Mouse (Mus musculus) erythroblast, embryonic 14.5 days (primary cell): ENCODE measurements around the gene Cd34. TPM values are rescaled to one million over a fixed set of nuclear protein-coding genes. Genes with fewer than 3 reads are reported as not detected.

Source experiments
- H3K27me3 ChIP-seq: 2 replicates; pipeline ENCODE4 v1.6.1; 2012; ENCODE audit warnings: inconsistent platforms; ENCODE audit not compliant: control insufficient read depth
- H3K36me3 ChIP-seq: 2 replicates; pipeline ENCODE4 v1.6.1; 2012; ENCODE audit warnings: mild to moderate bottlenecking, inconsistent platforms; ENCODE audit not compliant: control insufficient read depth
- H3K4me1 ChIP-seq: 2 replicates; pipeline ENCODE4 v1.6.1; 2012; ENCODE audit warnings: inconsistent platforms; ENCODE audit not compliant: control insufficient read depth
- H3K4me3 ChIP-seq: replicated peaks from 2 replicates; pipeline ENCODE3; 2012; ENCODE audit warnings: moderate library complexity, mild to moderate bottlenecking, inconsistent platforms
- H3K9me3 ChIP-seq: 2 replicates; pipeline ENCODE4 v1.6.1; 2012; ENCODE audit warnings: low read length, inconsistent platforms, mixed read lengths; ENCODE audit not compliant: control insufficient read depth
- GATA1 ChIP-seq: IDR thresholded peaks from 2 replicates; pipeline ENCODE4 v1.6.1; 2012; ENCODE audit warnings: low read length, inconsistent platforms, mixed read lengths
- TAL1 ChIP-seq: IDR thresholded peaks from 3 replicates; pipeline ENCODE4 v1.6.1; 2012; ENCODE audit warnings: low read length, inconsistent platforms, mixed read lengths
- polyA plus RNA-seq: library from polyadenylated mRNA; stranded (reverse); fragments of >175 nt; gene quantifications from 2 replicates; pipeline ENCODE4 v1.2.3, GENCODE M21; 2012

The Cd34 gene
- polyA plus RNA-seq, 1 experiment = 0.05 TPM

DNA sequence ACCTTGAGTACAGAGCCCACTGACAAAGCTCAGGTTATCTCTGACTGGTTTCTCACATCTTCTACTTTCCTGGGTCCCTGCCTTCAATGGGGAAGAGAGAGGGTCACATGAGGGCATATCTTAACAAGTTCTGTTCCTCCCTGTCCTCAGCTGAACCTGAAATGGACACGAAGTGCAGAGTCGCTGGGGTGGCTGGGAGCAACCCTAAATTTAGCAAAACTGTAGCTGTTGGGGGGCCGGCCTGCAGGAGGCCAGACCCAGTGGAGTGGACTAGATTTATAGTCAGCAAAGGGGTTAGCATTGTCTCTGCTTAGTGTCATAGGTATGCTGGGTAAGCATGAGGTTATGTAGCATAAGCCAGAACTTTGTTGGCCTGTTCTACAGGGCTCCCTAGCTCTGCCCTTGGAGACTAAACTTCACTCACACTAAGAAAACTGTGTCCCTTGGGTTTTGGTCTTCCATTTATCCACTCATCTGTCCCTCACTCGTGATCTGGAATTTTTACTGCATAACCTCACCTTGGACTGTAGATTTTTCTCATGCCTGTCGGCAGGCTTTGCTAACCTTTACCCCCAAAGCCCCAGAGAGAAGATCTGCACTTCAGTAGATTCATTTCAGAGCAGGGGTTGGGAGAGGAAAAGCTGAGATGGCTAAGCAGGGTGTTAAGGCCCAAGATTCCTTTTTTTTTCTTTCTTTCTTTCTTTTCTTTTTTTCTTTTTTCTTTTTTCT, 54.1 kb downstream of the Cd34 start:
- H3K4me1 ChIP-seq = peaks cover 16% of the 10 kb centered on the region
- no peak overlapping the region for H3K4me3 ChIP-seq
- H3K36me3 ChIP-seq = no peaks in the 10 kb centered on the region
- no peaks in the 10 kb centered on the region for H3K27me3 ChIP-seq
- no peaks in the 10 kb centered on the region for H3K9me3 ChIP-seq
- TF ChIP-seq TAL1 (no peak), GATA1 (no peak)

DNA sequence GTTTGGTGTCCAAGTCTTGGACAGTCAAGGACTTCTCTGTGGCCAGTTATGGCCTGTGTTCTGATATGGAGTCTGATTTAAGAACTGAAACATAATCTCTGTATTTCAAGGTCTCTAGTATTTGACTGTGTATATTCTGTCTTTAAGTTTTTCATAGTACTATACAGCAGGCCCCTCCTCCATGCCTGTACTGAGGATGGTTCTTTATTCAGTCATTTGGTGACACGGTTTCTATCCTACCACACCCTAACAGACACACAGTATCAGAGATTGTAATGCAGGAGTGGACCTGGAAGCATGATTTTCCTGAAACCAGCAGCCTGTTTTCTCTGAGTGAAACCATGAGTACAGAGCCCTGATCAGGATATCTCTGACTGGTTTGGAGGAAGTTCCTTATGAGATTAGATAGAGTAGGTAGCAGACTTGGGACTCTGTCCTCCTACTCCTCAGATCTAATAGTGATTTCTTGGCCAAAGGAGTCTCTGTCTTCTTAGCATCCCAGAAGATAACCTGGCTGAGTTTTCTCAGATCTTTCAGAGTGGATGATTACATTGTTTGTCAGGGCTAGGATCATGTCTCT, 54.9 kb downstream of the Cd34 start:
- no peaks in the 10 kb centered on the region for H3K27me3 ChIP-seq
- H3K4me3 ChIP-seq = no peak overlapping the region
- TF ChIP-seq TAL1 = no peak
- no peak for TF ChIP-seq GATA1
- H3K36me3 ChIP-seq = no peaks in the 10 kb centered on the region
- H3K4me1 ChIP-seq = peaks cover 16% of the 10 kb centered on the region
- H3K9me3 ChIP-seq = no peaks in the 10 kb centered on the region

DNA sequence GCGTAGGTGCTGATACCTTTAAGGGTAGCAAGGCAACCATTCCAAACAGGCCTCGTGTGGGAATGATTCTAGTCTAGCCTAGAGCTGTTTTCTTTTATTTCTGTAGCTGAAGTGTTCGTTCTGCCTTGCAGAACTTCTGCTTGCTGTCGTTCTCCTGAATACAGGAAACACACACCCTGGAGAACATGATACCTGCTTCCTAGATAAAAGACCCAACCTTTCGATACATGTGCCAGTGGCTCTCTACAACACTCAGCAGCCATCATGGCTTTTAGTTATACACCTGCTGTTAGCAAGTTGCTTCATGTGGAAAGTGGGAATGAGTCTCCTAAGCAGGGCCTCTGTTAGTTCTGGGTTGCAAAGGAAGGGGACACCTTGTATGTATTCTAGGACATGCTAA, 55.6 kb downstream of the Cd34 start:
- Histone ChIP-seq H3K27me3 (no peaks in the 10 kb centered on the region), H3K36me3 (no peaks in the 10 kb centered on the region), H3K9me3 (no peaks in the 10 kb centered on the region), H3K4me3 (no peak overlapping the region), H3K4me1 (peaks cover 16% of the 10 kb centered on the region)
- TF ChIP-seq TAL1 (no peak), GATA1 (no peak)

GRCm38 (mm10) chr1:194995196-194995595, 56.6 kb downstream of the Cd34 start:
- no peak overlapping the region for H3K4me3 ChIP-seq
- H3K4me1 ChIP-seq = peaks cover 16% of the 10 kb centered on the region
- no peaks in the 10 kb centered on the region for H3K9me3 ChIP-seq
- no peaks in the 10 kb centered on the region for H3K36me3 ChIP-seq
- H3K27me3 ChIP-seq = no peaks in the 10 kb centered on the region
- TF ChIP-seq TAL1 (no peak), GATA1 (no peak)

DNA sequence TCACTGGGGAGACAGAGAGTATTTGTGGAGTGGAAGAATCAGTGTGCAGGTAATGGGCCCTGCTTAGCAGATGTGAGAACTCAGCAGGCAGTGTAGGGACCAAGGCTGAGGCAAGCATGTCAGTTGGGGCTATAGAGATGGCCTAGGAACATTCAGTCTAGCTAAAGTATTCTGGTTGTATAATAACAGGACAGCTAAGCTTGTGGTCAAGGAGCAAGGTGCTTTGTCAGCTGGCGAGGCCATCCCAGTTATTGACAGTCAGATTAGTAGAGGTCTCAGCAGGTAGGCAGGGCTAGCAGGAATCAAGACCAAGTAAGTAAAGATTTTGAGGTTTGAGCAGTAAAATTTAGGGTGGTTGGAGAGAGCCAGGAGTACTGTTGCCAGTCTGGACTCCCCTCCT, 59.8 kb downstream of the Cd34 start:
- Histone ChIP-seq H3K36me3 (no peaks in the 10 kb centered on the region), H3K27me3 (no peaks in the 10 kb centered on the region), H3K4me1 (no peaks in the 10 kb centered on the region), H3K4me3 (no peak overlapping the region), H3K9me3 (no peaks in the 10 kb centered on the region)
- TF ChIP-seq GATA1 (no peak), TAL1 (no peak)

GRCm38 (mm10) chr1:195003328-195003727, 64.7 kb downstream of the Cd34 start:
- Histone ChIP-seq H3K4me3 (no peak overlapping the region), H3K36me3 (no peaks in the 10 kb centered on the region), H3K4me1 (no peaks in the 10 kb centered on the region), H3K27me3 (no peaks in the 10 kb centered on the region), H3K9me3 (no peaks in the 10 kb centered on the region)
- TF ChIP-seq GATA1 (no peak), TAL1 (no peak)

GRCm38 (mm10) chr1:195004194-195004593, 65.6 kb downstream of the Cd34 start:
- no peak for TF ChIP-seq TAL1
- TF ChIP-seq GATA1 = no peak
- Histone ChIP-seq H3K36me3 (no peaks in the 10 kb centered on the region), H3K9me3 (no peaks in the 10 kb centered on the region), H3K4me3 (no peak overlapping the region), H3K4me1 (no peaks in the 10 kb centered on the region), H3K27me3 (no peaks in the 10 kb centered on the region)

- no peak for TF ChIP-seq TAL1
- no peak for TF ChIP-seq GATA1
- H3K27me3 ChIP-seq = no peaks in the 10 kb centered on the region
- no peak overlapping the region for H3K4me3 ChIP-seq
Observed at GRCm38 (mm10) chr1:195006267-195006666, 67.6 kb downstream of the Cd34 start.

More at GRCm38 (mm10) chr1:195006267-195006666, 67.6 kb downstream of the Cd34 start:
- H3K36me3 ChIP-seq = no peaks in the 10 kb centered on the region
- H3K9me3 ChIP-seq = no peaks in the 10 kb centered on the region
- no peaks in the 10 kb centered on the region for H3K4me1 ChIP-seq

Other genes with a start within 250 kb of the Cd34 start
- 0.01 and 0.02 TPM in 2 replicates for gene Cd46, start 153.4 kb downstream of the Cd34 start, polyA plus RNA-seq
- gene Cr1l, start 192.8 kb downstream of the Cd34 start, polyA plus RNA-seq = 0.61 and 0.83 TPM in 2 replicates
- gene Cr2, start 237.9 kb downstream of the Cd34 start, polyA plus RNA-seq = not detected in 2 replicates